Mouse (Mus musculus) subcutaneous adipose tissue, adult 2 months (tissue): Measurements from ENCODE around the gene Rasgrf1. TPM values are rescaled to one million over a fixed set of nuclear protein-coding genes. Genes with fewer than 3 reads are reported as not detected.

ENCODE experiments used
- polyA plus RNA-seq: library from polyadenylated mRNA; depleted of rRNA; stranded (reverse); fragments of >200 nt; gene quantifications from 2 replicates; pipeline ENCODE4 v1.2.3, GENCODE M21; 2012; ENCODE audit warnings: low replicate concordance; rRNA removed

The Rasgrf1 gene
- 3.0 TPM in 1 of 2 replicates, not detected in the other for polyA plus RNA-seq

GRCm38 (mm10) chr9:89909131-89910010, at the start of gene Rasgrf1:
Rasgrf1 (plus strand) TSS chr9:89909908.

GRCm38 (mm10) chr9:90053852-90054251, 144.1 kb downstream of the Rasgrf1 start, which contains the start of gene Ctsh:
Ctsh (plus strand) TSS chr9:90054152.

Other genes starting within 250 kb of the Rasgrf1 start
- 155 and 172 TPM in 2 replicates for gene Tmed3, start 204.8 kb upstream of the Rasgrf1 start, polyA plus RNA-seq
- gene Ankrd34c, start 171.4 kb upstream of the Rasgrf1 start, polyA plus RNA-seq: not detected in 2 replicates
- 65.9 and 87.8 TPM in 2 replicates for gene Ctsh, start 144.2 kb downstream of the Rasgrf1 start, polyA plus RNA-seq
- gene Morf4l1, start 204.9 kb downstream of the Rasgrf1 start, polyA plus RNA-seq: 128 and 159 TPM in 2 replicates